Mouse (Mus musculus) left cerebral cortex, postnatal 4 days (tissue): ENCODE results near the gene Pik3c2b. TPM values are rescaled to one million over a fixed set of nuclear protein-coding genes. Genes with fewer than 3 reads are reported as not detected.
A peak's percentile ranks its signal among the peaks of the same experiment; 100 is the strongest.
"Not testable (repeated sequence)": the region's sequence is repeated elsewhere in the genome, so short reads cannot be mapped to it uniquely, and the experiment has no call there.

Experiments
- DNase-seq: peaks from one replicate; pipeline ENCODE4 v3.0.0-alpha.2; 2022
- intact Hi-C: fragments of 180-260 bp; cut with DNase I; formaldehyde crosslinking; loops from one replicate; pipeline ENCODE4 v1.15.1; 2025
- total RNA-seq, 2 experiments: library from RNA; stranded (reverse); gene quantifications; 2 replicates each; pipeline ENCODE4 v1.2.3; 2021

The Pik3c2b gene
- total RNA-seq, 2 experiments from 2014 or later = 52.0 to 56.3 TPM

DNA sequence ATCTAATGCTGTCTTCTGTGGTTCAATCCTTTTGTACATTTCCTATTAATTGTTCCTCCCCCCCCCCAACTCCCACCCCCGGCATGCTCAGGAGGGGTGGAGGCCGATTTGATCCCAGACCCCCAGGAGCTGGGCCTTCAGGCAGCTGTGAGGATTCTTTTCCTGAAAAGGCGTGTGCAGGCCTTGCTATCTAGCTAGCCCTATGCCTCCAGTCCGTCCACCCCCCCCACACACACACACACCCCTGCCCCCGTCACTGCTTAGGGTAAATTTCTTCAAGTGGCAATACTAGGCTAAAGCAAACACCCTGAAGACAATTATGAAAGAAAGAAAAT lies 12.5 kb upstream of the Pik3c2b start:
- intact Hi-C loops = no loop called here
- DNase-seq = no peak

DNA sequence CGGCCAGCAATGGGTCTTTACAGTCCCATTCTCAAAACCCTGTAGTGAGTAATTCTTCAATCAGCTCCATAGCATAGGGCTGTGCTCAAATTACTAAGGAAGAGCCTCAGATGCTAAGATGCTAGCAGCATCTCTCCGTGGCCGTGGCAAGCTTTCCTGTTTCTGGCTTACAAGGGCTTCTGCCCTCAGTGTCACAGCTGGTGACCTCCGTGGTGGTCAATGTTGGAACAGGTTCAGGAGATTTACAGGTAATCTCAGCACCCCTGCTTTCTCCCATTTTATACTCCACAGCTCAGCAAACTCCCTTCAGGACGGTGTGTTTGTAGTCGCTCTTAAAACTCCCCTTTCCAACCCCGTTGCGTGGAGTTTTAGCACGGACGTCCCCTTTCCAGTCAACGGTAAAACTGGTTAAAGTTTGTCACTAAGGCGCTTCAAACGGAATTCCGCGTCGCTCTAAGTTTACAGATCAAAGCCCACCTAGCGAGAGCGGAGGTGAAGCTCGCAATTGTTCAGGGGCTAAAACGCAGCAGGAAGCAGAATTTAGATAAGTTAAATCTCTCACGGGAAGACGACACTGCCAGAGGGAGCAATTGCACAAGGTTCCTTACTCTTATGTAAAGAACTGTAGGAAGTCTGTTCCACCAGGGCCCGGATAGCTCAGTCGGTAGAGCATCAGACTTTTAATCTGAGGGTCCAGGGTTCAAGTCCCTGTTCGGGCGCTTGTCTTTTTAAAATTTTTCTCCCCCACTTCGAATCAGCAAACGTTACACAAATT lies 12.0 kb upstream of the Pik3c2b start:
- intact Hi-C loops = no loop called here
- DNase-seq = peak; percentile 42

DNA sequence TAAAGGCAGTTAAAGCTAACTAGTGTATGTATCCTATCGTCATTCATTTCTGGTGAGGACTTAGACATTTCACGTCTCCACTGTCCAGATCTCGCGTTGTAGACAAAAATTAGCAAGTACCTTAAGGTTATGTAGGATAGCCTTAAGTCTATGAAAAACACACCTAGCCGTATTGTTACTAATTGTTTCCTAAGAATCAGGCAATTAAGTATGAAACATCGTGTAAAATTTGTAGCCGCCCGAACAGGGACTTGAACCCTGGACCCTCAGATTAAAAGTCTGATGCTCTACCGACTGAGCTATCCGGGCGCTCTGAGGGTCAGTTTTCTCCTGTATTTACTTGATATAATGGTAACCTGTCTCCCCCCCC lies 11.4 kb upstream of the Pik3c2b start:
- intact Hi-C loops = no loop called here
- DNase-seq = peak; percentile 51

DNA sequence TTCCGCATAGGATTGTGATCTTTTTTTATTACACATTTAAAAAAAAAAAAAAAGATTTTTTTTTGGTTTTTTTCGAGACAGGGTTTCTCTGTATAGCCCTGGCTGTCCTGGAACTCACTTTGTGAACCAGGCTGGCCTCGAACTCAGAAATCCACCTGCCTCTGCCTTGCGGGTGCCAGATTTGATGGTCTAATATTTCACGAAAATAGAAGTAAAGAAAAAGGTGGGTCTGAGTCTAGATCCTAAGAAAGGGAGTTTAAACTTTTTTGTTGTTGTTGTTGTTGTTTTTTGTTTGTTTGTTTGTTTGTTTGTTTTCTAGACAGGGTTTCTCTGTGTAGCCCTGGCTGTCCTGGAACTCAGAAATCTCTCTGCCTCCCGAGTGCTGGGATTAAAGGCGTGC lies 10.8 kb upstream of the Pik3c2b start:
- not testable (repeated sequence) for DNase-seq
- intact Hi-C loops = loop anchor here (5.0 kb wide), 1 partner anchor 68 kb away; no protein-coding TSS in a partner anchor

DNA sequence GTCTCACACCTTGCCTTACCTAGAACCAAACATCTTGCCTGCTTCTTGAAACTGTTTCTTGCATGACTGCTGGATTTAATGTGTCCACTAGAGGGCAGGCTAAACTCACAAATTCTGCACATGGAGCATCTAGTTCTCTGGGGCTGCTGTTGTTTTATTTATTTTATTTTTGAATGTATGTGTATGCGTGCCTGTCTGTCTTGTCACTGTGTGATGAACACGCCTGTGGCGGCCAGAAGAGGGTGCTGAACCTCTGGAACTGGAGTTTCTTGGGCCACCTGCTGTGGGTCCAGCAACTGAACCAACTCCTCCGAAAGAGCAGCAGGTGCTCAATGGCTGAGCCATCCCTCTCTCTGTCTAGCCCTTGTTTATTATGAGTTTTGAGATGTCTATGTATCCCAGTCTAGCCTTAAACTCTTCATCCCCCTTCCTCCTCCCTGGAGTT lies 5.9 kb upstream of the Pik3c2b start:
- DNase-seq = peak; percentile 45
- intact Hi-C loops = loop anchor here (5.0 kb wide), 1 partner anchor 63 kb away; no protein-coding TSS in a partner anchor

DNA sequence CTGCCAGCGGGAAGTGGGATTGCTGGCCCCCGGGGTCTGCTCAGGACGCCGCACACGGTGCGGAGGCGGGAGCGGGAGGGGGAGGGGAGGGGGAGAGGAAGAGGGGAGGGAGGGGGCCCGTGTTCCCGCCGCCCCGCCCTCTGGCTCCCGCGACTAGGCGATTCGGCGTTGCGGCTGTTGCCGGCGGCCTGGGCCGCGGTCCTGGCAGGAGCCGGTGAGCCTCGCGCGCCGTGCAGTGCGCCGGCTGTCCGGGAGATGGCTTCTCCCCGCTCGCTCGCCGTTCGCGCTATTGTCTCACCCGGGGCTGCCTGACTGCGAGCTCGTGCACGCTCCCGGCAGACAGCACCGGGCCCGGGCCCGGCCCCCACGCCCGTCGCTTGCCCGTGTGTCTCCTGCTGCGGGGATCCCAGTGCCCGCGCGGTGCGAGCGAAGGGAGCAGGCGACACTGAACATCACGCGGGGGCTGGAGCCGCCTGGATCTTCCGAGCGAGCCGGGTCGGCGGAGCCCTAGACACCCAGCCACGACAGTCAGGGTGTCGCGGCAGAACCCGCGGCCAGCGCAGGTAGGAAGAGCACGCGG lies 484 bp downstream of the Pik3c2b start:
- intact Hi-C loops = no loop called here
- DNase-seq = peak; percentile 83

DNA sequence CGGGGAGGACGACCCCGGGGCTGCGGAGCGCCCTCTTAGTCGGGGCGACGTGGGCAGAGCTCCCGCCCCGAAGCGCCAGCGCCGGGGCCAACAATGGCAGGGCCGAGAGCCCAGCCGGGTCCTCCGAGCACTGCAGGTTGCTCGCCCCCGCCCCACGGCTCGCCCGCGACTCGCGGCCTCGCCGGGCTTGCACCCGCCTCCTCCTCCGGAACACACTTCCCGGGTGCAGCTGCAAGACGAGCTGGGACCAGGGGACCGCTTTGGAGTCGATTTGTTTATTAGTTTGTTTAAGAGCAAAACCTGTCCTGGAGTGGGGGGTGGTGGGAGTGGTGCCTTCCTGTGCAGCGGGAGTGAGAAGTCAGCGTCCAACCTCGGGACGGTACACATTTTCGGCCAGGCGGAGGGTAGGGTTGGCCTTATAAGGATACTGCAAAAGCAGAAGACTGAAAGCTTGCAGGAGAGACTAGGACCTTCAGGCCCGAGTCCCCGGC lies 1.0 kb downstream of the Pik3c2b start:
- DNase-seq = peak; percentile 57

DNA sequence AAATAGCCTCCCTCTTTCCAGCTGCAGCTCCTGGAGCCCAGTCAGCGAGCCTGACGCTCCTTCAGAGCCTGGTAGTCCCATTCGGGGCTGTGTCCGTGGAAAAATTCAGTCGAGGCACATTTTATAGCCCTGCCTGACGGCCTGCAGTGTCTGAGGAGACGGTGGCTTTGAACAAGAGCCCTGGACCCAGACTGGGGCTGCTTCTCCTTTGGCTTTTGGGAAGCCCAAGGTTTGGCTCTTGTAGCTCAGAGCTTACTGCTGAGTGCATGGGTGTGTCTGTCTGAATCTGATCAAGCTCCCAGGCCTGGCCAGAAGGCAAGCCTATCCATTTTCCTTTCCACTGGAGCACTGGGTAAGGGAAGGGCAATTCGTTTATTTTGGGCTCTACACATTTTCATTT lies 2.1 kb downstream of the Pik3c2b start:
- intact Hi-C loops = no loop called here

More for the DNA sequence above, 1.0 kb downstream of the Pik3c2b start:
- intact Hi-C loops = no loop called here

DNA sequence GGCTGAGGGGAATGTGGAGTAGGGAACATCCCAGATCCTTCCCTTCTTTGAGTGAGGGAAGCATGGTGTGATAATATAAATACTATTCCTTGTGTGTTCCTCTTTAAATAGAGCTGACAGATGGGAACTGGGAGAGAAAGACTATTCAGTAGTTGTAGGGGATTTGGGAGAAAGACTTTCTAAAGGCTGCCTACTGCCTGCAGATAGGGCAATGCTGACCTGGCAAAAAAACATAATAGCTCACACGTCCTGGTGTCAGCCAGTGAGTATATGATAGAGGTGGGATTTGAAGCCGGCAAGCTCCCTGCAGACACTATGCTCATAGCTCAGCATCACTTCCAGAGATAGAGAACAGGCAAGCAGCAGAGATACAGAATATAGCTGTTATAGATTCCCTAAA lies 3.2 kb downstream of the Pik3c2b start:
- intact Hi-C loops = no loop called here
- no peak for DNase-seq

More for the DNA sequence above, 2.1 kb downstream of the Pik3c2b start:
- DNase-seq = no peak

DNA sequence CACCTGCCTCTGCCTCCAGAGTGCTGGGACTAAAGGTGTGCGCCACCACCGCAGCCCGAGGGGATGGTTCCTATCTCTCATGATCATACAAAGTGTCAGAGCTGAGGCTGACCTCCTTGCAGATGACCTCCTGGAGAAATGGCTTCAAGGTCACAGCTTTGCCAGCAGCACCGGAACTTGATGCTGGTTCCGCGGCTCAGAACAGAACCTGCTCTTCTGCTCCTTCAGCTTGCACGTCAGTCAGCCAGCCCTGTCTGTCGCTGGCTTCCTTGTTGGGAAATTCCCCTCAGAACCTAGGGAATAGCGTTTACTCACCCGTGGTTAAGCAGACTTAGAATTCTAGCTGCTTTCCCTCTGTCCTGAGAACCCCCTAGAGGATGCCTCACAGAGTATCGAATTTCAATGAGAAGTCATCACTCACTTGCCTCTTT lies 4.5 kb downstream of the Pik3c2b start:
- DNase-seq = no peak
- intact Hi-C loops = no loop called here

DNA sequence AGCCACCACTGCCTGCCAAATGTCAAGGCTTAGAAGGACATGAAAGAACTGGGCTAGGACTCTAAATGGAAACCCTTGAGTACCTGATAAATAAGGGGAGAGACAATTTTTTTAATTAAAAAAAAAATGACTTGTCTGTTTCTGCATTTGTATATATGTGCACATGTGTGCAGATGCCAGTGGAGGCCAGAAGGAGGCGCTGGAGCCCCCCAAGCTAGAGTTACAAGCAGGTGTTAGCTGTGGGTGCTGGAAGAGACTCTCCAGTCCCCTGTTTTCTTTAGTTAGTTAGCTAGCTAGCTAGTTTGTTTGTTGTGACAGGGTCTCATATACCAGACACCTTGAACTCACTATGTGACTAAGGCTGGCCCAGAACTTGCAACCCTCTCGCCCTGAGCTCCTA lies 6.4 kb downstream of the Pik3c2b start:
- no peak for DNase-seq
- intact Hi-C loops = no loop called here

DNA sequence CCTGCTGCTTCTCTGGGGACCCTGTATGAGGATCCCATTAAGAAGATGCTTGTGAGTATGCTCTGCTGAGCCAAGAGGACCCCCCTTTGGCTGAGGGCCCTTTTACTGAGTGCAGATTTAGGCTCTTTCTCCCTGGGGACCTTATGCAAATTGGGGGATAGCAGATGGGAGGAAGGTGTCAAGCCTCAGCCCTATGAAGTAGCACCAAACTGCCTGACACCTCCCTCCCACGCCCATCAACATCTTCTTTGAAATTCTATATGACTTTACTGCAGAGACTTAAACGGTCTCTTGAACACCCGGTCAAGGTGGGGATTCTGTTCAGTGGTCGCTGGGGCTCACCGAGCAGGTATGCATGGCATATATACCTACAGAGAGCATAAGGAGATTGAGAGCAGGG lies 7.6 kb downstream of the Pik3c2b start:
- DNase-seq = no peak
- intact Hi-C loops = no loop called here

DNA sequence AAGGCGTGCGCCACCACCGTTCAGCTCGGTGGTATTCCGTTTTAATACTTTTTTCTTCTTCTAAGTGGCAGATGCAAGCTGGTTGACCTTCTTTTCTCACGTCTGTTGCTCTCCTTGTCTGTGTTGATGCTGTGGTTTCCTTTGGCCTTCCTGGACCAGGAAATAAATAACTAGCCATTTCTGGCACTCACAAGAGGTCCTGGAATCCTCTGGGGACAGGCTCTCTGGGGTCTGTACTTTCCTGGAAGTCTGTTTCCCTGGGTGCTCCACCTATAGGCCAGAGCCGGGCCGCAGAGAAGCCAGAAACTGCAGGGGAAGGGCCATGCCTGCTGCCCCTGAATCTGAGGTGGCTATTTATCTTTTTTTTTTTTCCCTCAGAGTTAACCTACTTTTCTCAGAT lies 8.9 kb downstream of the Pik3c2b start:
- intact Hi-C loops = no loop called here
- no peak for DNase-seq

DNA sequence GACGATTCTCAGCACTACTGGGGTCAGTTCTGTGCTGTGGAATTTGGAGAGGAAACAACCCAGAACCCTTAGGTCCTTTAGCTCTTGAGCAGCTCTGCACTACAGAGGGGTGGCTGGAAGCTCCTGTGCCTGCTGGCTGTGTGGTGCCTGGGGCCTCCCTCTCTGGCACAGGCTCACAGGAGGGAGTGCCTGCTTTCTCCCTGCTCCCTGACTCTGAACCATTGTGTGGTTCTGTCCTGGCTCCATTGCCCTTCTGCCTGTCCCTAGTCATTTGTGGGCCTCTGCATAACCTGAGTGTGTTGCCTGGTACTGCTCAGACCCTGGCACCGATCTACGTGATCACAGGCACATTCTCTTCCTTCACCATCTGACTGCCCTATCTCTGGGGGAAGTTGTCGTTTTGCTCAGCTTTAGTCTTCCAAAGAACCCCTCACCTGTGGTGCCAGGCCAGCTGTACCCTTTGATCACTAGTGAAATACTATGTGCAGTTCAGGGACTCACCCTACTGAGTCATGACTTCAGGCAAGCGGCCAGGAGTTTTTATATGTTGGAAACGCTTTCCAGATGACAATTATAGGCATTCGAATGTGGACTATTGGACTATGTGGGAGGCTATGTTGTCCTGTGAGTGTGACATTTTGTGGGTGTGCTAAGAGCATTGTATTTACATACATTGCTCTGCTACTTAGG lies 12.0 kb downstream of the Pik3c2b start:
- no peak for DNase-seq
- intact Hi-C loops = no loop called here

DNA sequence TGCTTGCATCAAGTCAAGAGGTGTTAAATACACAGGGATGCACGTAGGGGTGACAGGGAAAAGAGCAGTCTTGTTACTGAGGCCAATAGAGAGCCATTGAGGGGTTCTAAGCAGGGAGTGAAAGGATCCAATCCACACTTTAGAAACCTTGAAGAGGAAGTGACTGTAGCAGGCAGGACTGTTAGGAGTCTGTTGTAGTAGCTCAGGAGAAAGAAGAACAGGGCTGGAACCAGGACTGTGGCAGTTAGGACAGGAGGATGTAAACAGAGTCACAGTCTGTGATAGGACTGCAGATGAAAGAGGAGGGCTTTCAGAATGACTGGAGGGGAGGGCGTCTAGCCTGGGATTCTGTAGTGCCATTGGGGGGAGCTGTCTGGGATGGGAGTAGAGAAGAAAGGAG lies 14.1 kb downstream of the Pik3c2b start:
- DNase-seq = no peak
- intact Hi-C loops = no loop called here

DNA sequence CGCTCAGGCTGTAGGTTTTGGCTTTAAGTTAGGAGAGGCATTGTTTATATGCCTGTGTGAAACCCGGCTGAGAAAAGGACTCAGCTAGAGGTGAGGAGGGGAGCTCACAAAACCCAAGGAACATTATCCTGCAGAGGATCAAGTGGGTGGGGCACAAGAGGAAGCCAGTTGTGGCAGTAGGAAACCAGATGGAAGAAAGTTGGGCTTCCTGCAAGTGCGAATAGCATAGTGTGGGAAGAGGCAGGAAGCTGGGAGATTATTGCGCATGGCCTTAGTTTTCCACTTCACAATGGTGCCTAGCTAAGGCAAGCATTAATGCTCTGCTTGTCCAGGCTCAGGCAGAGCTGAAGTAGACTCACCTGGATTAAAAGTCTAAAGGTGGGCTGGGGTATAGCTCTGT lies 15.2 kb downstream of the Pik3c2b start:
- intact Hi-C loops = no loop called here
- no peak for DNase-seq

DNA sequence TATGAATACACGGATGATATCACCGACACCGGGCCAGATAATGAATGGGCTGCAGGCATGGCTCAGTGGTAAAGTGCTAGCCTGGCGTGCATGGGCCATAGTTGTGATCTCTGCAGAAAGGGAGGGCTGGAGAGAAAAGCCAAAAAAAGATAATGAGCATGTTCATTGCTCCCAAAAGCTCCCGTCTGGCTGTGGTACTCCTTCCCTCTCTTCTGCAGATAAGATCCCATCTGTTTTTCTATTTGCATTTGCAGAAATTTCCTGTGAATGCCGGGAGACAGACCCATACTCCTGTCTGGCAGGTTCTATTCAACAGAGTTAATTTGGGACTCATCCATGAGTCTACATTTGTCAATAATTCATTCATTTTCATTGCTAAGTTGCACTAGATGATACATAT lies 17.7 kb downstream of the Pik3c2b start:
- no peak for DNase-seq
- intact Hi-C loops = no loop called here

DNA sequence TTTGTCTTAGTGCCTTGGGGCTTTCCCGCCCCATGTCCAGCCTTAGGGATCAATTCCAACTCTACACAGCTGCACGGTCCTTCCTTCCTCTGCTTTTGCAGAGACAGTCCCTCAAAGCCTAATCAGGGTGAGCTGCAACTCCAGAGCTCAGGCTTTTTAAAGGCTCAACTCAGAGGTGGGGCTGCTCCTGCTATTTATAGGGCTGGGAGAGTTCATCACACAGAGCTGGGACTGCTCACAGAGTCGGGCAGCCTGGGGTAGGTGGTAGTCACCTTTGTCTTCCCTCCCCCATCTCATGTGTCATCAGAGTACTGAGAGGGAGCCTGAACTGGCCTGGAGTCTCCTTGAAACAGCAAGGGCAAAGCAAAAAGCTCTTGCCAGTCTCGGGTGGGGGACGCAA lies 22.8 kb downstream of the Pik3c2b start:
- DNase-seq = no peak
- intact Hi-C loops = no loop called here

DNA sequence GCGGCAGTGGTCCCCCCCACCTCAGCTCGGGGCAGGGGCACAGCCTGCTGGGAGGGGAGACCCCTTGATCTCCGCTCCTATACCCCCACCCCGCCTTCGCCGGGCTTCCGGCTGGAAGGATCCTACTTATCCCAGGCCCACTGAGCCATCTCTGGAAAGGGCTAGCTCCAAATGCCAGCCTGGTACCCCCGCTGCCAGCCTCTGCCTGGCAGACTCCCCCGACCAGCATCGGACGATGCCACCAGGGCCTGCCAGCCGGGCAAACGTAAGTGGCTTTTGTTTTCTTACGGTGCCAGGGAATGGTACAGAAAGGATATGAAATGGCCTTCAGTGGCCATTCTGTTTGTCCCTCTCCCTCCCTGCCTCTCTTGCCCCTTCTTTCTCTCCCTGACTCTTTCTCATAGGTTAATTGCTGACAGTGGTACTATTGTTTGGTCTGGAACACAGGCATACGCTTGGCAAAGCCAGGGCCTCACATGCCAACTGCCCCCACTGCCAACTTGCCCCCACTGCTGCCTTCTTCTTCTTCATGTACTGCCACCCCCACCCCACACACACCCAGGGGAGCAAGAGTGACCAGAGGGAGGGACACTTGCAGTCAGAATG lies 23.3 kb downstream of the Pik3c2b start:
- peak; percentile 72 for DNase-seq
- intact Hi-C loops = no loop called here

DNA sequence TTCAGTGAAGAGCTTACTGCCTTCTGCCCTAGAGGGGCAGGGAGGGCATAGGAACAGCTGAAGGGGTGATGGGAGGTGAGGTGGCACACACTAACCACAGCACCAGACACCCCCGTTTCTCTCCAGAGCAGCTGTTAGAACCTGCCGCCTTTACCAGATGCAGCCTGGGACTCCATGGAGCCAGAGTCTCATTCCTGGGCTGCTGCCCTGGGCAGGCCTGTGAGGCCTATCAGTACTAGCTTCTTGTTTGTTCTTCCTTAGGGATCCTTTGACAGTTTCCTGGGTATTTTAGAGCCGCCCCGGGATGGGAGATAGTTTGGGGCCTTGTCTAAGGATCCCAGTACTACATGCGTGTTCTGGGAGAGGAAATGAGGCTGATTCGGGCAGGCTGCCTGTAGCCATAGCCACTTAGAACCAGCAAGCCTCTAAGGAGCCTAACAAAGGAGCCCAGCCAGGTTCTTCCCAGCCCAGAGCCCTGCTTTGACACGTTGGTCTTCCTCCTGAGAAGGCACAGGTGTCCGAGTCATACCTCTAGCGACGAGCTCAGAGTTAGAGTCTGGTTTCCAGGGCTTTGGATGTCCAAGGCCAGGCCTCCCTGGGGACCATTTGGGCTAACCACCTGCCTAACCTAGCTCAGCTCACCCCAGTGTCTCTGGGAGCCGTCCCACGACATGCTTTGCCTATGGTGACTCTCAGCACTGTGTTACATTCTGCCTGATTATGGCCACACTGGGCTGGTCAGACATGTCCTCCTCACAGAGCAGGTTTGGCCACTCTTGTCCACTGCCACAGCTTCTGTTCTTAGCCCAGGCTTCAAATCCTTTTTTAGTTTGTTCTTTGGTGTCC lies 24.0 kb downstream of the Pik3c2b start:
- no peak for DNase-seq
- intact Hi-C loops = no loop called here
